Mouse (Mus musculus) midbrain, postnatal 0 days (tissue): ENCODE measurements around the gene Topors. TPM values are rescaled to one million over a fixed set of nuclear protein-coding genes. Genes with fewer than 3 reads are reported as not detected.

Source experiments
- ATAC-seq: fragments of 200-750 bp; cut with Nextera tagmentation; 2 replicates; pipeline ENCODE4 v1.8.0; 2017; ENCODE audit warnings: moderate number of reproducible peaks, mild to moderate bottlenecking, moderate TSS enrichment, moderate library complexity; ENCODE audit not compliant: low FRiP score
- DNase-seq: peaks from one replicate; pipeline ENCODE4 v3.0.0-alpha.2; 2015; ENCODE audit warnings: low spot score
- H3K27ac ChIP-seq: fragments of 300-500 bp; sonication (generic); 2 replicates; pipeline ENCODE4 v1.5.1; 2014; ENCODE audit warnings: low read depth, mild to moderate bottlenecking, low read length, mixed read lengths
- H3K27me3 ChIP-seq: fragments of 300-500 bp; sonication (generic); 2 replicates; pipeline ENCODE4 v1.6.1; 2014; ENCODE audit warnings: low read length, control low read depth, mixed read lengths; ENCODE audit not compliant: insufficient read depth
- H3K36me3 ChIP-seq: fragments of 300-500 bp; sonication (generic); 2 replicates; pipeline ENCODE4 v1.6.1; 2014; ENCODE audit warnings: low read length, control low read depth, mixed read lengths; ENCODE audit not compliant: insufficient read depth
- H3K4me1 ChIP-seq: fragments of 300-500 bp; sonication (generic); 2 replicates; pipeline ENCODE4 v1.6.1; 2014; ENCODE audit warnings: mild to moderate bottlenecking, control low read depth, antibody characterized with exemption, low read length, mixed read lengths; ENCODE audit not compliant: insufficient read depth
- H3K4me2 ChIP-seq: fragments of 300-500 bp; sonication (generic); 2 replicates; pipeline ENCODE4 v1.6.1; 2014; ENCODE audit warnings: low read depth, mild to moderate bottlenecking, low read length, mixed read lengths; ENCODE audit not compliant: poor library complexity, severe bottlenecking
- H3K4me3 ChIP-seq: fragments of 300-500 bp; sonication (generic); 2 replicates; pipeline ENCODE4 v1.5.1; 2014; ENCODE audit warnings: low read depth, mild to moderate bottlenecking, low read length, moderate library complexity
- H3K9ac ChIP-seq: fragments of 300-500 bp; sonication (generic); replicated peaks from 2 replicates; pipeline ENCODE4 v1.6.1; 2014; ENCODE audit warnings: mild to moderate bottlenecking, low read length, moderate library complexity, mixed read lengths; ENCODE audit not compliant: poor library complexity, severe bottlenecking
- H3K9me3 ChIP-seq: fragments of 300-500 bp; sonication (generic); 2 replicates; pipeline ENCODE4 v1.6.1; 2016; ENCODE audit warnings: low read length, control low read depth
- CTCF ChIP-seq: IDR thresholded peaks from 2 replicates; pipeline ENCODE4 v1.5.1; 2016; ENCODE audit warnings: antibody characterized with exemption, mild to moderate bottlenecking
- WGBS: fragments of 180-500 bp; shearing (Covaris S2); extraction: QIAGEN DNeasy Blood & Tissue Kit; methylation state at CpG from one replicate; pipeline ENCODE4 v1.1.7; 2014; 5-methylcytosine and 5-hydroxymethylcytosine counted together
- polyA plus RNA-seq: library from polyadenylated mRNA; unstranded; fragments of >200 nt; fragmentation: Nextera tagmentation; extraction: Ambion mirVana; gene quantifications from 2 replicates; pipeline ENCODE4 v1.2.1, GENCODE M21; 2015
- total RNA-seq: library from RNA; depleted of rRNA; stranded (reverse); fragments of >200 nt; gene quantifications from 2 replicates; pipeline ENCODE4 v1.2.3, GENCODE M21; 2014

The Topors gene
- total and polyA plus RNA-seq, 2 experiments from 2014 or later, result 25.3 to 29.9 TPM

DNA sequence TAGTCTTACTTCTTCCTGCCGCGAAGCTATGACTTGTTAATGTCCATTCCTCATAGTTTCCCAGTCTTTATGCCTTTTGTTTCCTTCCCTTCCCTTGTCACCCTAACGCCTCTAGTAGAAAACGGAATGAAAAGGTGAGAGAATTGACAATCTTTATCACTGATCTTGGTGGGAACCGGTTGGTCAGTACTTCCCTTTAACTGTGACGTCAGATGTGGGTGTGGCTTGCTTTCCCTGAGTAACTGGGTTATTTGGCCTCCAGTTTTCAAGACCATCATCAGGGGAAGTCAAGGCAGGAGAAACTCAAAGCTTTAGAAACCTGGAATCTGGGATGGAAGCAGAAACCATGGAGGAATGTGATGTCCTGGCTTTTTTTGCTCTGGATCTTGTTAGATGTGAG is 27.7 kb downstream of the Topors start:
- H3K4me2 ChIP-seq, result no peak overlapping the region
- ATAC-seq (no peak), DNase-seq (no peak)
- TF ChIP-seq CTCF, result no peak
- no peaks in the 10 kb centered on the region for H3K4me1 ChIP-seq
- H3K27ac ChIP-seq, result no peak overlapping the region
- no peaks in the 10 kb centered on the region for H3K36me3 ChIP-seq
- WGBS, result 58% methylated on average over 6 of the region's 6 CpGs
- no peak overlapping the region for H3K4me3 ChIP-seq
- no peaks in the 10 kb centered on the region for H3K27me3 ChIP-seq
- H3K9me3 ChIP-seq, result no peaks in the 10 kb centered on the region
- no peak overlapping the region for H3K9ac ChIP-seq

GRCm38 (mm10) chr4:40240272-40240744 is 29.3 kb downstream of the Topors start:
- no peak for DNase-seq
- Histone ChIP-seq H3K4me1 (no peaks in the 10 kb centered on the region), H3K9ac (no peak overlapping the region), H3K36me3 (no peaks in the 10 kb centered on the region), H3K4me3 (peak overlapping the region; percentile 39; the same call in 1 of the 2 replicates), H3K27ac (no peak overlapping the region), H3K27me3 (no peaks in the 10 kb centered on the region), H3K4me2 (peak overlapping the region; percentile 67), H3K9me3 (no peaks in the 10 kb centered on the region)
- ATAC-seq, result peak; percentile 27; the same call in 1 of the 2 replicates
- 52% methylated on average over 5 of the region's 5 CpGs for WGBS
- no peak for TF ChIP-seq CTCF

DNA sequence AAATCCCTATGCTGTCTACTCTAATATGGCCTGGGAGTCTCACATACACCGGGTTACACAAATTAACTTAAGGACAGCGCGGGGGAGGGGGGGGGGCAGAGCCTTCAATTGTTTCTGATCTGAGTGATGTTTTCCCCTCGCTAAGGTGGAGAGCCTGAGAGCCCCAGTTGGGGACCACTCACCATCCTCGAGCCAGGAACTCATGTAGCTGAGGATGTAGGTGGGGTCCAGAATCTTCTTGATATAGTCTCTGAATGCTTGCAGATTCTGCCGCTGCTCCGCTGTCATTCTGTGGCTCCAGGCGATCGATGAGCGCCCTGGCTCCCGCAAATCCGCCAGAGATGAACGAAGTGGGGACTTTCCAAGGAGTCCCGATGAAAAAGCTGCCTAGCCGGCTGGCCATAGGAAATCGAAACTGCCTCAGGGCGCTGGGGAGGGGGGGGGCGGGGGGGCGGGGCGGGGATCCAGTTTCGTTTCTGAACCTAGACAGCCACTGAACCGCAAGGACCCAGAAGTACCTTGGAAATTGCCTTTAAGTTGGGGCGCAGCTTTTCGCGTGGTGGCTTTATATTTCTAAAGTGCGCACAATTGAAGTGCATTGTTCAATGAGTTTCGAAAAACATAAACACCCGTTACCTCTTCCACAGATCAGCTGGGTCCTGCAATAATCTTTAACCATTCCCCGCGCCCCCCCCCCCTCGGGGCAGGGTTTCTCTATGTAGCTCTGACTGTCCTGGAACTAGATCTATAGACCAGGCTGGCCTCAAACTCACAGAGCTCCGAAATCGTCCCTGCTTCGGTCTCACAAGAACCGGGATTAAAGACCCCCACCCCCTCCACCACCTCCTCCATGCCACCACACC is 30.0 kb downstream of the Topors start, which contains the start of gene Ddx58:
TSS of gene Ddx58 (minus strand) at position 420 of the 863 bp plus-strand sequence.
- H3K4me3 ChIP-seq, result peak within 1 kb of the TSS; percentile 39
- H3K9me3 ChIP-seq, result no peaks in the 10 kb centered on the region
- H3K9ac ChIP-seq, result 0 out of 2 replicates have a peak within 1 kb of the TSS, but pooled peaks have one; percentile 15
- WGBS, result 4% methylated on average over 32 of the region's 35 CpGs
- no peaks in the 10 kb centered on the region for H3K4me1 ChIP-seq
- no peaks in the 10 kb centered on the region for H3K27me3 ChIP-seq
- no peaks in the 10 kb centered on the region for H3K36me3 ChIP-seq
- TF ChIP-seq CTCF, result no peak
- H3K4me2 ChIP-seq, result peak within 1 kb of the TSS; percentile 67
- H3K27ac ChIP-seq, result no peak within 1 kb of the TSS
- ATAC-seq (peak; percentile 49; the same call in 1 of the 2 replicates), DNase-seq (peak; percentile 33)

DNA sequence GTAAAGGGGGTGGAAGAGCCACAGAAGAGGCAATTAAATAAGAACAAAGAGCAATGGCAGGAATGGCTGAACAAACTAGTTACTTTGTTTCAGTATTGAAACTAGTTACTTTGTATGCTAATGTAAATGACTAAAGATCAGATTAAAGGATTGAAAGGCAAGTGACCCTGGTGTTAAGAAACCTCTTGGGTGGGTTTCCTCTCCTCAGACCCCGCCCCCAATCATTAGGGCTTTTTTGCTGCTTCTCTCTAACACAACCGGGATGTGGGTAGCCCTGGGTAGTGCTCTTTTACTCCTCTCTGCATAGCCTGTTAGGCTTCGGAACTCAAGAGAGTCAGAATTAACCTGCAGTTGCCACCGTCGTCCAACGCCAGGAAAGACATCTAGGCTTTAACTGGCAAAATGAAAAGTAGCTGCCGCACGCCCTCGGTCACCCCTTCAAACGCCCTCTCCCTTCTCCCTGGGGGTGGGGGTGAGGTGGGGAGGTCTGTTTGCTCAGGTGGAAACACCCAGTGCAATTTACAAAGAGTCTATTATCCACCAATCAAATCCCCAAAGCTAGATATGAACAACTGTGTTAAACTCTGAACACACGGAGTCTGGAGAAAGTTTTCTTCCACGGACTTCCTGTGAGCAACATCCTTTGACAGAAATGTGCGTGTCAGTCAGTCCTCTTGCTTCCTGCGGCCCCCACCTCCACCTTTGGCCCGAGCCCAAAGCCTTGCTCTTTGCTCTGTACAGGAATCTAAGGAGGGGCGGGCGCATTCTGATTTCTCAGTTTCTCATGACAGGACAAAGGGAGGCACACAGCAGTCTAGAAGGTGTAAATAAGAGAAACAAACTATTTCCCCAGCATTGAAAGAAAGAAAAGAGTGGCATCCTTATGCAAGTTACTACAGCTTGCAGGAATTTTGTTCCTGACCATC is 30.9 kb downstream of the Topors start:
- Histone ChIP-seq H3K4me2 (peak overlapping the region; percentile 67), H3K9me3 (no peaks in the 10 kb centered on the region), H3K27me3 (no peaks in the 10 kb centered on the region), H3K4me3 (peak overlapping the region; percentile 39), H3K36me3 (no peaks in the 10 kb centered on the region), H3K4me1 (no peaks in the 10 kb centered on the region), H3K27ac (no peak overlapping the region), H3K9ac (no peak overlapping the region)
- no peak for ATAC-seq
- no peak for TF ChIP-seq CTCF
- no peak for DNase-seq
- 3% methylated on average over 17 of the region's 17 CpGs for WGBS

DNA sequence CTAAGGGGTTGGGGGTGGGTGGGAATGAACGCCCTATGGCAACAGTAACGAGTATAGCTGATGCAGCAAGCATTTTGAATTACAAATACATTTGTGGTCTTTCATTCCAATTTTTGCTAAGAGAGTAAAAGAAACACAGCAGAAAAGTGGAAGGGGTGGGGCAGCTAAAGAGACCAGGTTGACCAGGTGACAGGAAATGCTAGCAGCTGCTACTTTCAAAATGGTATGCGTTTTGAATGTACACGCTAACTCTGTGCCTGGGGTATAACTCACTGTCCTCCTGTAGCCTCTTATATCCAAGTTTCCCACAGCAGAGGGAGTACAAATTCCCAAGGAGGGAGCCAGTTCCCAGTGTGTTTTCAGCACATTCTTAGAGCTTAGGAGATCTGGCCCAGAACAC is 32.8 kb downstream of the Topors start:
- H3K9ac ChIP-seq, result no peak overlapping the region
- no peak overlapping the region for H3K27ac ChIP-seq
- H3K27me3 ChIP-seq, result no peaks in the 10 kb centered on the region
- no peak overlapping the region for H3K4me3 ChIP-seq
- ATAC-seq (no peak), DNase-seq (no peak)
- H3K9me3 ChIP-seq, result no peaks in the 10 kb centered on the region
- no peaks in the 10 kb centered on the region for H3K4me1 ChIP-seq
- H3K36me3 ChIP-seq, result no peaks in the 10 kb centered on the region
- WGBS, result 87% methylated on average over 4 of the region's 4 CpGs
- H3K4me2 ChIP-seq, result no peak overlapping the region
- TF ChIP-seq CTCF, result no peak
